Mouse (Mus musculus) cerebellum, adult 2 months (tissue): ENCODE measurements around the gene Grin3b. TPM values are rescaled to one million over a fixed set of nuclear protein-coding genes. Genes with fewer than 3 reads are reported as not detected.
"Not testable (repeated sequence)": the region's sequence is repeated elsewhere in the genome, so short reads cannot be mapped to it uniquely, and the experiment has no call there.

Source experiments
- DNase-seq, 2 experiments: peaks; one replicate each; pipeline ENCODE4 v3.0.0; 2021
- H3K27ac ChIP-seq: fragments of 200-500 bp; 2 replicates; pipeline ENCODE4 v1.5.1; 2012; ENCODE audit warnings: low read length, control low read depth, inconsistent platforms; ENCODE audit not compliant: insufficient read depth
- H3K27me3 ChIP-seq: fragments of 200-500 bp; 2 replicates; pipeline ENCODE4 v1.6.1; 2012; ENCODE audit warnings: inconsistent platforms, mild to moderate bottlenecking, low read length, moderate library complexity; ENCODE audit not compliant: control insufficient read depth, insufficient read depth
- H3K4me1 ChIP-seq: fragments of 200-500 bp; 2 replicates; pipeline ENCODE4 v1.6.1; 2011; ENCODE audit warnings: low read length; ENCODE audit not compliant: control insufficient read depth, insufficient read depth
- H3K4me3 ChIP-seq: fragments of 200-500 bp; replicated peaks from 2 replicates; pipeline ENCODE3; 2011; ENCODE audit warnings: mild to moderate bottlenecking, low read depth, low read length, control low read depth; ENCODE audit not compliant: insufficient read depth
- CTCF ChIP-seq: fragments of 200-500 bp; IDR thresholded peaks from 2 replicates; pipeline ENCODE4 v1.5.1; 2011; ENCODE audit warnings: low read depth, mild to moderate bottlenecking, control low read depth, low read length, moderate library complexity, borderline replicate concordance; ENCODE audit not compliant: insufficient read depth
- POLR2A ChIP-seq: fragments of 200-500 bp; IDR thresholded peaks from 2 replicates; pipeline ENCODE4 v1.6.1; 2011; ENCODE audit warnings: low read length, control low read depth, borderline replicate concordance; ENCODE audit not compliant: insufficient read depth
- WGBS: fragments of 180-500 bp; shearing (Covaris S2); methylation state at CpG from one replicate; pipeline ENCODE4 v1.1.7; 2018; 5-methylcytosine and 5-hydroxymethylcytosine counted together
- polyA plus RNA-seq: library from polyadenylated mRNA; depleted of rRNA; stranded (reverse); fragments of >200 nt; gene quantifications from 2 replicates; pipeline ENCODE4 v1.2.3, GENCODE M21; 2012

Gene Grin3b
- polyA plus RNA-seq, 1 experiment: 5.5 TPM

DNA sequence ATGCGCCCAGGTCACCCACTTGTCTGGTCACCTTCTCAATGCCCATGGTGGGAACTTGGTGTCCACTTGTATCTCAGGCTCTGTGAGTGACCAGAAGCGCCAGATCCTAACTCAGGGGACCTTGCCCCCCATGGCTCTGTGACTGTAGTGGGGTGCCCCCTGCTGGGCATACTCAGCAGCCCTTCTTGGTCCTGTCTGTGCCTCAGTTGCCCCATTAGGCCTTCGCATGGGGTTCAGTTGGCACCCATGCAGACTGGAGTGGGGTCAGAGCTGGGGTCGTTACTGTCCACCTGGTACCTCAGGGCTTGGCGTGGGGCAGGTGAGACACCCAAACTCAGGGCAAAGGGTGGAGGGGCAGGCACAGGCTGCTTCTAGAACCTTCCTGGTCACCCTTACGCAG lies 16.6 kb upstream of the Grin3b start:
- Histone ChIP-seq H3K4me3 (no peak overlapping the region), H3K4me1 (no peaks in the 10 kb centered on the region; the same call in 1 of the 2 replicates), H3K27ac (no peak overlapping the region), H3K27me3 (no peaks in the 10 kb centered on the region)
- DNase-seq: no peak
- WGBS: 85% methylated on average over 6 of the region's 6 CpGs
- TF ChIP-seq POLR2A (no peak), CTCF (peak; percentile 51)

DNA sequence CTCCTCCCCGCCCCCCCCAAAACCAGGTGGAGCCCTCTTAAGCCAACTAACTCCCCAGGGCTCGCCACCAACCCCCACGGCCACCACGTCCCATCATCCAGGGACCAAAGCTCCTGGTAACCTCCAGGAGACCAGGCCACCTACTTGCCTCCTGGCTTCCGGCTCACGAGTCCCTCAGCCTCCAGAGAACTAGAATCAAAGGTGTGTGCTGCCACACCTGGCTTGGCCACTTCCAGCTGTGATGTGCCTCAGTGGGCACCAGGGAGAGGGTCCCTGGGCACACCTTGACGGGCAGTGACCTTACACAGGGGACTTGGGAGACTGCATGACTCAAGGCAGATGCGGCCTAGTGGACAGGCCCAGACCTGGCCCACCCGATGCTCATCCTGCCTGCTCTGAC lies 14.8 kb upstream of the Grin3b start:
- no peaks in the 10 kb centered on the region for H3K27me3 ChIP-seq
- 78% methylated on average over 9 of the region's 9 CpGs for WGBS
- no peak overlapping the region for H3K27ac ChIP-seq
- no peak for DNase-seq
- H3K4me1 ChIP-seq: no peaks in the 10 kb centered on the region; the same call in 1 of the 2 replicates
- TF ChIP-seq POLR2A: no peak
- no peak for TF ChIP-seq CTCF
- no peak overlapping the region for H3K4me3 ChIP-seq

DNA sequence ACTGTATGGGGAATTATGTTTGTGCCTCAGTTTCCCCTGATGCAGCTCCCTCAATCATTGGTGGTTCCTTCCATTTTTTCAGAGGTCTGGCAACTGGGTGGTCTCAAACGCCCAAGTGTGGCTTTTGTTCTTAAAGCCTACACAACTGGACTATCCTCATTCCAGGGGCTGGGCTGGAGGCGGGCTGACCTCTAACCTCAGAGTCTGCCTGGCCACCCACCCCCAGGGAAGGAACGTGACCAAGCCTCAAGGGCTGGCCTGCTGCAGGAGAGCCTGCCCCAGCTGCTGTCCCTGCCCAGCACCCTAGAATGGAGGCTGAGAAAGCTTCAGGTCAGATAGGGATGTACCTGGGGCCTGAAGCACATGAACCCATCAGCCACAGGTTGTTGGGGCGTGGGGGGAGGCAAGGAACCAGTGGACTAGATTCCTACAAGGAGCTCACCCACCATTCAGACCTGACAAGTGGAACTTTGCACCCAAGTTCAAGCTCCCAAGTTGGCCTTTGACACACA lies 13.8 kb upstream of the Grin3b start:
- Histone ChIP-seq H3K27me3 (no peaks in the 10 kb centered on the region), H3K4me1 (no peaks in the 10 kb centered on the region; the same call in 1 of the 2 replicates), H3K4me3 (no peak overlapping the region), H3K27ac (no peak overlapping the region)
- no peak for TF ChIP-seq POLR2A
- TF ChIP-seq CTCF: no peak
- WGBS: 36% methylated on average over 4 of the region's 4 CpGs
- DNase-seq: no peak

DNA sequence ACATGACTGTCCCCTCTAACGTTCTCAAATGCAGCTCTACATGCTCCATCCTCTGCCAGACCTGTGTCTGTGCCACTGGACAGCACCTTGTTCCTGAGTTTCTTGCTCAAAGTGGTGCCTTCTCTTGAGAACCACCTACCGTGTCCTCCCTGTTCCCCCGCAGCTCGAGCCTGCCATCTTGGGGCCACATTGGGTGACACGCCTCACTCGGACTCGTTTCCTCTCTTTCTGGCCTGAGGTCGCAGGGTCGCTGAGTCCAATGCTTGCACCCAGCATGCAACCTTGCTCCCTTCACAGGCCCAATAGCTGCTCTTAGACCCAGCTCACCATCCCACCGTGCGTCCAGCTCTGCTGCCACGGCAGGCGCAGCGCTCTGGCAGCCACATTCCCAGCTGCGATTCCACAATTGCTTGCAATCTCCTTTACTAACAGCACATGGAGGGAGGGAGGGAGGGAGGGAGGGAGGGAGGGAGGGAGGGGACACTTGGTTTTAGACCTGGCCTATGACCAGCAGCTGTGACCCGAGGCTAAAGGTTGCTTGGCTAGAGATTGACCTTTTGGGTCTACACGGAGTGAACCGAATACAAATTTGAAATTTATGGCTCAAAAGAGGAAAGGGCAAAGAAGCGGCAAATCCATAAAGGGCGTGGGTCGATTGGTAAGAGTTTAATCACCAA lies 12.2 kb upstream of the Grin3b start:
- no peaks in the 10 kb centered on the region; the same call in 1 of the 2 replicates for H3K4me1 ChIP-seq
- peak overlapping the region; percentile 3 for H3K4me3 ChIP-seq
- peak; percentile 77 to 87 for DNase-seq
- H3K27ac ChIP-seq: no peak overlapping the region
- no peak for TF ChIP-seq POLR2A
- peak; percentile 97 for TF ChIP-seq CTCF
- no peaks in the 10 kb centered on the region for H3K27me3 ChIP-seq
- 11% methylated on average over 21 of the region's 21 CpGs for WGBS

GRCm38 (mm10) chr10:79959412-79959811 lies 11.1 kb upstream of the Grin3b start:
- DNase-seq, H3K27ac ChIP-seq, H3K27me3 ChIP-seq, H3K4me1 ChIP-seq: not testable (repeated sequence)
- H3K4me3 ChIP-seq: peak overlapping the region; percentile 19
- WGBS: 21% methylated on average over 10 of the region's 10 CpGs

GRCm38 (mm10) chr10:79959847-79960601 lies 10.5 kb upstream of the Grin3b start, which contains the start of gene Wdr18:
Gene Wdr18, plus strand, starts transcription at chr10:79960152.
- WGBS: under 1% methylated on average over 61 of the region's 61 CpGs
- Histone ChIP-seq H3K27ac (no peak within 1 kb of the TSS), H3K4me3 (peak within 1 kb of the TSS; percentile 72), H3K4me1 (no peaks in the 10 kb centered on the region; the same call in 1 of the 2 replicates), H3K27me3 (no peaks in the 10 kb centered on the region)
- peak; percentile 100 for DNase-seq
- TF ChIP-seq POLR2A (peak; percentile 33; the same call in 1 of the 2 replicates), CTCF (peak; percentile 86)

DNA sequence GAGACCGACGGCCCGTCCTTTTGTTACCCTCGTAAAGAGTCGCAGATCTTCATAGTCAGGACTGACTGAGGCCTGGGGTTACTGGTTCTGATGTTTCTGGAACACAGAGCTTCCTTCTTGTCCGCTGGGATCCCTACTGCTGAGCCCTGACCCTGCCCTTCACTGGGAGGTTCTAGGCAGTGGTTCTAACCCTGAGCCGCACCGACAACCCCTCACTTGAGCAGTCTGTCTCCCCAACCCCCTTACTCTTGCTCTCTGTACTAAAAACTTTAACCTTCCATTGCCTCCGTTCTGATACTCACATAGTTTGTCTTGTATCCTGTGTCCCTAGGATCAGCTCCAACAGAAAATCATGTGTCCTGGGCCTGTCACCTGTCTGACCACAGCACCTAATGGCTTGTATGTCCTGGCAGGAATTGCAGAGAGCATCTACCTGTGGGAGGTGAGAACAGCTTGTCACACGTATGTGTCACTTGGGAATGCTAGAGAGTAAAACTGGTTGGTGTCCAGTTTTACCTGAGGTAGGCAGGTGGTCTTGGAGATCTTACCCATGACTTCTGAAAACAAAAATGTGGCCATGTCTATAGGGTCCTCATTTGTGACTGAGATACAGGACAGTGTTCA lies 9.7 kb upstream of the Grin3b start:
- TF ChIP-seq POLR2A: no peak

More for the DNA sequence above, 9.7 kb upstream of the Grin3b start:
- Histone ChIP-seq H3K4me1 (peaks cover 2% of the 10 kb centered on the region; the same call in 1 of the 2 replicates), H3K4me3 (peak overlapping the region; percentile 72), H3K27ac (no peak overlapping the region), H3K27me3 (no peaks in the 10 kb centered on the region)
- WGBS: 14% methylated on average over 10 of the region's 10 CpGs
- no peak for DNase-seq
